In the genomic region with DNA sequence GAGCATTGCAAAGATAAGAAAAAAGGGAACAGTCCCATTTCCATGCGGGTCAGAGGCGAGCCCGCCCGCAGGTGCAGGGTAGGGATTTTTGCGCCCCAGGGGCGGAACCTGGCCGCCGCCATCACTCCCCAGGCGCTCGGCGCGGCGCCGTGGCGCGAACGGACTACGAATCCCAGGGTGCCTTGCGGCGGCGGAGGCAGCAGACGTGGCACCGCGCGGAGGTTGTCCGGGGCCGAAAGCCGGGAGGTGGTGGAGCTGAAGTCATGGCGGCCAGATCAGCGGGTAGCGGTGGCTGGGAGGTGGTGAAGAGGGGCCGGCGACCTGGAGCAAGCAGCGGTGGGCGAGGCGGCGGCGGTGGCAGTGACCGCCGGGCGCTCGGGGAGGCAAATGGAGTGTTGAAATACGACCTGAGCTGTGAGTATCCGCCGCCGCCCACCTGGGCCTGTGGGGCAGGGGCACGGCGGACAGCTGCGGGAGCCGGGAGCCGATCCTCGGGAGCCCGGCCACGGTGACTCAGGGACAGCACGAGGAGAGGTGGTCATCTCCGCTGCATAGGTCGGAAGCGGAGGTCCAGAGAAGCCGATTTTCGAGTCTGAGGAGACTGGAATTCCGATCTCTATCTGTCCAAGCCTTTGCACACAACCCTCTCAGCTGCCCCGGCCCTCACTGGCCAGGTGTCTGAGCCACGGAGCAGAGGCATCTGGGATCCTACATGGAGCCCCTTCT, we compare ENCODE assay signal across 8 mouse cellular contexts. TPM values are rescaled to one million over a fixed set of nuclear protein-coding genes. Genes with fewer than 3 reads are reported as not detected.
DNase-seq lines count a peak whose midpoint lies in the region; ATAC-seq and TF ChIP-seq lines count a peak whose summit lies in the region.

No protein-coding gene starts in this region.

- H3K4me1 ChIP-seq in cortical plate, adult 2 months (ENCODE audit: control insufficient read depth, insufficient read depth, low read length), result no peaks in the 10 kb centered on the region

- peak; percentile 76 for TF ChIP-seq POLR2A in cortical plate, adult 2 months (IDR thresholded peaks at IDR 0.05; ENCODE audit: extremely low read depth, insufficient read depth, low read length)

- intact Hi-C loops in left cerebral cortex, postnatal 14 days (cut with DNase I), result no loop called here

- peak; percentile 93 to 97 for DNase-seq in adrenal gland, adult (ENCODE audit: inconsistent age in 2 of 2, low spot score in 1 of 2)
- DNase-seq in gastrocnemius, postnatal 10 days, result peak; percentile 93
- DNase-seq in left cerebral cortex, postnatal 14 days (ENCODE audit: low spot score in 2 of 2), result peak; percentile 76 to 92
- DNase-seq in right cerebral cortex, postnatal 14 days, result peak; percentile 92
- peak; percentile 90 for DNase-seq in urinary bladder, postnatal 25 days (ENCODE audit: low spot score)

- peak overlapping the region; percentile 58 for H3K27ac ChIP-seq in cortical plate, adult 2 months (ENCODE audit: insufficient read depth, low read length)

- peak overlapping the region; percentile 91 for H3K4me3 ChIP-seq in cortical plate, adult 2 months (ENCODE audit: insufficient read depth, low read length)

- peak; percentile 99 for ATAC-seq in inflammation-experienced regulatory T-cells, adult 6 months
- ATAC-seq in megakaryocyte-erythroid progenitor cell, adult 5-6 weeks (replicated peaks; ENCODE audit: low FRiP score, low TSS enrichment, poor library complexity, severe bottlenecking), result peak; percentile 93

- no peak for TF ChIP-seq CTCF in cortical plate, adult 2 months (IDR thresholded peaks at IDR 0.05; ENCODE audit: extremely low read depth, insufficient read depth, low read length)

RNA-seq across cellular contexts. Expression of gene Tmem214, which starts 1.8 kb away (rescaled TPM):
- polyA plus RNA-seq in cortical plate, adult 2 months (2012; rRNA removed), result 75.1 and 77.9 TPM in 2 replicates
- 10 to 100 TPM; 40.4 to 46.9 TPM for total RNA-seq in gastrocnemius, postnatal 10 days (2021)
- 10 to 100 TPM; 23.3 to 26.9 (median 25.2) TPM for polyA plus RNA-seq in inflammation-experienced regulatory T-cells, adult 6 months (2017; shearing (Covaris generic))
- total RNA-seq in left cerebral cortex, postnatal 14 days (2021), result 10 to 100 TPM; 69.1 to 69.4 TPM
- 24.2 and 42.1 TPM in 2 replicates for total RNA-seq in megakaryocyte-erythroid progenitor cell, adult 5-6 weeks (2014; fragmentation: Nextera tagmentation)
- total RNA-seq in megakaryocyte-erythroid progenitor cell, adult 5-6 weeks (2017), result 14.1 and 18.1 TPM in 2 replicates

RNA-seq across cellular contexts. Expression of gene Agbl5, which starts 18.9 kb away (rescaled TPM):
- polyA plus RNA-seq in cortical plate, adult 2 months (2012; rRNA removed), result 15.7 and 17.0 TPM in 2 replicates
- total RNA-seq in gastrocnemius, postnatal 10 days (2021), result 1 to 10 TPM; 4.5 to 5.0 TPM
- 1 to 10 TPM; 2.7 to 7.0 (median 5.2) TPM for polyA plus RNA-seq in inflammation-experienced regulatory T-cells, adult 6 months (2017; shearing (Covaris generic))
- 10 to 100 TPM; 14.7 to 16.5 TPM for total RNA-seq in left cerebral cortex, postnatal 14 days (2021)
- 13.6 and 29.9 TPM in 2 replicates for total RNA-seq in megakaryocyte-erythroid progenitor cell, adult 5-6 weeks (2014; fragmentation: Nextera tagmentation)
- 12.1 and 23.3 TPM in 2 replicates for total RNA-seq in megakaryocyte-erythroid progenitor cell, adult 5-6 weeks (2017)

RNA-seq across cellular contexts. Expression of gene Ost4, which starts 38.0 kb away (rescaled TPM):
- polyA plus RNA-seq in cortical plate, adult 2 months (2012; rRNA removed), result 150 and 171 TPM in 2 replicates
- 100 to 1,000 TPM; 149 to 168 TPM for total RNA-seq in gastrocnemius, postnatal 10 days (2021)
- polyA plus RNA-seq in inflammation-experienced regulatory T-cells, adult 6 months (2017; shearing (Covaris generic)), result 100 to 1,000 TPM; 283 to 295 (median 294) TPM
- 100 to 1,000 TPM in 1 of 2 experiments, 10 to 100 TPM in 1; 96.8 to 101 TPM for total RNA-seq in left cerebral cortex, postnatal 14 days (2021)
- 270 and 300 TPM in 2 replicates for total RNA-seq in megakaryocyte-erythroid progenitor cell, adult 5-6 weeks (2014; fragmentation: Nextera tagmentation)
- 278 and 305 TPM in 2 replicates for total RNA-seq in megakaryocyte-erythroid progenitor cell, adult 5-6 weeks (2017)

RNA-seq across cellular contexts. Expression of gene Emilin1, which starts 43.6 kb away (rescaled TPM):
- 2.7 and 3.1 TPM in 2 replicates for polyA plus RNA-seq in cortical plate, adult 2 months (2012; rRNA removed)
- total RNA-seq in gastrocnemius, postnatal 10 days (2021), result 10 to 100 TPM; 42.2 to 60.5 TPM
- polyA plus RNA-seq in inflammation-experienced regulatory T-cells, adult 6 months (2017; shearing (Covaris generic)), result under 1 TPM in 1 of 3 experiments, not detected in 2; 0.84 TPM
- 1 to 10 TPM; 4.5 to 4.9 TPM for total RNA-seq in left cerebral cortex, postnatal 14 days (2021)
- total RNA-seq in megakaryocyte-erythroid progenitor cell, adult 5-6 weeks (2014; fragmentation: Nextera tagmentation), result 13.5 and 18.9 TPM in 2 replicates
- total RNA-seq in megakaryocyte-erythroid progenitor cell, adult 5-6 weeks (2017), result 5.7 and 10.3 TPM in 2 replicates

RNA-seq across cellular contexts. Expression of gene Khk, which starts 51.7 kb away (rescaled TPM):
- polyA plus RNA-seq in cortical plate, adult 2 months (2012; rRNA removed), result 24.9 and 29.0 TPM in 2 replicates
- 10 to 100 TPM; 27.9 TPM for total RNA-seq in gastrocnemius, postnatal 10 days (2021)
- polyA plus RNA-seq in inflammation-experienced regulatory T-cells, adult 6 months (2017; shearing (Covaris generic)), result 10 to 100 TPM; 10.8 to 26.3 (median 24.3) TPM
- total RNA-seq in left cerebral cortex, postnatal 14 days (2021), result 1 to 10 TPM; 8.3 to 9.1 TPM
- total RNA-seq in megakaryocyte-erythroid progenitor cell, adult 5-6 weeks (2014; fragmentation: Nextera tagmentation), result 80.4 and 113 TPM in 2 replicates
- total RNA-seq in megakaryocyte-erythroid progenitor cell, adult 5-6 weeks (2017), result 64.4 and 90.0 TPM in 2 replicates

Comparison
In these comparisons a context has a peak if more than half of its experiments do, and no peak if none do; other contexts are left out.
1. Peak in every context shown above with its lines: DNase-seq, ATAC-seq, H3K4me3 ChIP-seq and H3K27ac ChIP-seq.